Mouse (Mus musculus): ENCODE results near the gene Sv2b. TPM values are rescaled to one million over a fixed set of nuclear protein-coding genes. Genes with fewer than 3 reads are reported as not detected.

Gene Sv2b
- polyA plus RNA-seq, 1 experiment from 2014 or later = 0.79 TPM

DNA sequence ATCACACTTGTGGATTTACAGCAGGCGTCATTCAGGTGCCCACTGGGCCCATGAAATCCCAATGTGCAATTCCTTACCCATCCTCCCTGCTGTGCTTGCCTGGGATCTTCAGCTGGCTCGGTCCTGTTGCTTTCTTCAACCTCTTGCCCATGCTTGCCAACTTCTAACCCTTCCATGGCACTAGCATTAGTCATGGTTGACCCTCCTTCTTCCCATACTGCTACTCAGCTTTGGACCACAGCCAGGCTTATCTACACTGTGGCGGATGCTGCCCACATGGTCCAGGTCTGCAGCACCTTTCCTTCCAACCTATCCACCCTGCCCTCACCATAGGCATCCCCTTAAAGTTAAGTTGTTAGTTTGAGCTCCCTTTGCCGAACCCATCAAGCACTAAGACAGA lies 28.0 kb downstream of the Sv2b start:
- H3K9me3 ChIP-seq (replicated peaks; ENCODE audit: control insufficient read depth, low read length) = no peaks in the 10 kb centered on the region
- no peak overlapping the region for H3K9ac ChIP-seq (ENCODE audit: low read depth, low read length)
- no peak overlapping the region for H3K4me3 ChIP-seq (ENCODE audit: low read depth, low read length)
- no peak for ATAC-seq (replicated peaks; ENCODE audit: insufficient number of reproducible peaks, low FRiP score, low TSS enrichment)
- H3K27ac ChIP-seq (ENCODE audit: low read depth, low read length) = no peak overlapping the region
- H3K4me1 ChIP-seq (ENCODE audit: control insufficient read depth, insufficient read depth, low read length) = no peaks in the 10 kb centered on the region
- no peaks in the 10 kb centered on the region for H3K27me3 ChIP-seq (ENCODE audit: control insufficient read depth, insufficient read depth, low read length)
- H3K4me2 ChIP-seq = no peak overlapping the region
- no peaks in the 10 kb centered on the region for H3K36me3 ChIP-seq (ENCODE audit: control insufficient read depth, insufficient read depth, low read length)
- WGBS (ENCODE audit: insufficient replicate concordance) = 73% methylated on average over 4 of the region's 4 CpGs

DNA sequence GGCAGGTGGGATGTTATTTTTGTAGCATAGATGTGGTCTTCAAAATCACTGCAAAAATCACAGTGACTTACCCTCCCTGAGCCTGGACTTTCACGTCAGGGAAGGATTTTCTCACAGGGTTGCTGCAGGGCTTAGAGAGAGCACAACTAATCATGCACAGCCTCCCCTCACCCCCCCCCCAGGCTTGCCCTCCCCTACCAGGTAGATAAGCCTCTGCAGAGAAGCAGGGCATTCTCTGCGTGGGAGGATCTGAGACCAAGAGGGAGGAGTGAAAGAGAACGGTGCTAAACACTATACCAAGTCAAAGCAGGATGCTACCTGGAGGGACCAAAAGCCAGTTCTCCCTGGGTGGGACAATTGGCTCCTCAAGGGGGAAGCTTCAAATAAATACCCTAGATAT lies 31.2 kb downstream of the Sv2b start:
- H3K9ac ChIP-seq (ENCODE audit: low read depth, low read length) = no peak overlapping the region
- H3K4me1 ChIP-seq (ENCODE audit: control insufficient read depth, insufficient read depth, low read length) = no peaks in the 10 kb centered on the region
- no peaks in the 10 kb centered on the region for H3K36me3 ChIP-seq (ENCODE audit: control insufficient read depth, insufficient read depth, low read length)
- H3K27me3 ChIP-seq (ENCODE audit: control insufficient read depth, insufficient read depth, low read length) = no peaks in the 10 kb centered on the region
- no peak for ATAC-seq (replicated peaks; ENCODE audit: insufficient number of reproducible peaks, low FRiP score, low TSS enrichment)
- H3K9me3 ChIP-seq (replicated peaks; ENCODE audit: control insufficient read depth, low read length) = no peaks in the 10 kb centered on the region
- H3K27ac ChIP-seq (ENCODE audit: low read depth, low read length) = no peak overlapping the region
- 28% methylated on average over 3 of the region's 3 CpGs for WGBS (ENCODE audit: insufficient replicate concordance)
- H3K4me3 ChIP-seq (ENCODE audit: low read depth, low read length) = no peak overlapping the region
- no peak overlapping the region for H3K4me2 ChIP-seq

DNA sequence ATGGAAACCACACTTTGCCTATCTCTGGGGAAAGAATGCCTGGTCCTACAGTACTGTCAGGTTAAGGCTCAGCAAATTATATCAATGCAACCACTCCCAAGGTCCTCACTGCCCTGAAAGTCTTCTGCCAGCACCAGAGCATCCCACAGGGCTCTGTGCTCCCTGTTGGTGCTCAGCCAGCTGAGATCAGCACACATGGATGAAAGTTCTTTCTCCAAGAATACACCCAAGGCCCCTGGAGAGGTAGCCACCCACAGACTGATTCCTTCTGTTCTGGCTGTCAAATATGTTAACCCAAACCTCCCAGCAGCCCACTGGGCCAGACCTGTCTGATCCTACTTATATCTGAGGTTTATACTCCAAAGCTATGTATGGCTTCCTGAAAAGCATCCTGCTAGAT lies 32.3 kb downstream of the Sv2b start:
- no peak overlapping the region for H3K4me3 ChIP-seq (ENCODE audit: low read depth, low read length)
- peaks cover 3% of the 10 kb centered on the region; the same call in 1 of the 2 replicates for H3K4me1 ChIP-seq (ENCODE audit: control insufficient read depth, insufficient read depth, low read length)
- H3K9ac ChIP-seq (ENCODE audit: low read depth, low read length) = no peak overlapping the region
- H3K4me2 ChIP-seq = no peak overlapping the region
- ATAC-seq (replicated peaks; ENCODE audit: insufficient number of reproducible peaks, low FRiP score, low TSS enrichment) = no peak
- H3K27me3 ChIP-seq (ENCODE audit: control insufficient read depth, insufficient read depth, low read length) = no peaks in the 10 kb centered on the region
- H3K27ac ChIP-seq (ENCODE audit: low read depth, low read length) = no peak overlapping the region
- no peaks in the 10 kb centered on the region for H3K9me3 ChIP-seq (replicated peaks; ENCODE audit: control insufficient read depth, low read length)
- H3K36me3 ChIP-seq (ENCODE audit: control insufficient read depth, insufficient read depth, low read length) = no peaks in the 10 kb centered on the region

DNA sequence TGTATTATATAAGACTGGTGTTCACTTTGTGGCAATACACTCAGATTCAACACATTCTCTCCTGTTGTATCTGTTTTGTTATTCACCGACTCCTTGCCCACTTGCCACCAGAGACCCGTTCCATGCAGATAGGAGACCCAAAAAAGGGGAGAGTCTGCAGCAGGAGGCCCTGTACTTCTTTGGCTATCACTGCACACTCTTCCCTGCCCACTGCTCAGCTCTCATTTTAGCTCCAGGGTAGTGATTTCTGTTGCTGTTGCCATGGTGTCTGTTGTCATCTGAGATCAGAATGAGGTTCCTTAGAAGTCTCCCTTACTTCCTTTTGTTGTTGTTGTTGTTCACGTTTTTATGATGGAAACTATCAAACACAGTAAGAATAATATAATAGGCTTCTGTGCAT lies 34.5 kb downstream of the Sv2b start:
- H3K4me1 ChIP-seq (ENCODE audit: control insufficient read depth, insufficient read depth, low read length) = peaks cover 3% of the 10 kb centered on the region; the same call in 1 of the 2 replicates
- no peaks in the 10 kb centered on the region for H3K27me3 ChIP-seq (ENCODE audit: control insufficient read depth, insufficient read depth, low read length)
- H3K4me3 ChIP-seq (ENCODE audit: low read depth, low read length) = no peak overlapping the region
- WGBS (ENCODE audit: insufficient replicate concordance) = 39% methylated on average over 3 of the region's 3 CpGs
- no peak overlapping the region for H3K27ac ChIP-seq (ENCODE audit: low read depth, low read length)
- no peaks in the 10 kb centered on the region for H3K9me3 ChIP-seq (replicated peaks; ENCODE audit: control insufficient read depth, low read length)
- ATAC-seq (replicated peaks; ENCODE audit: insufficient number of reproducible peaks, low FRiP score, low TSS enrichment) = no peak
- no peaks in the 10 kb centered on the region for H3K36me3 ChIP-seq (ENCODE audit: control insufficient read depth, insufficient read depth, low read length)
- no peak overlapping the region for H3K4me2 ChIP-seq
- no peak overlapping the region for H3K9ac ChIP-seq (ENCODE audit: low read depth, low read length)

DNA sequence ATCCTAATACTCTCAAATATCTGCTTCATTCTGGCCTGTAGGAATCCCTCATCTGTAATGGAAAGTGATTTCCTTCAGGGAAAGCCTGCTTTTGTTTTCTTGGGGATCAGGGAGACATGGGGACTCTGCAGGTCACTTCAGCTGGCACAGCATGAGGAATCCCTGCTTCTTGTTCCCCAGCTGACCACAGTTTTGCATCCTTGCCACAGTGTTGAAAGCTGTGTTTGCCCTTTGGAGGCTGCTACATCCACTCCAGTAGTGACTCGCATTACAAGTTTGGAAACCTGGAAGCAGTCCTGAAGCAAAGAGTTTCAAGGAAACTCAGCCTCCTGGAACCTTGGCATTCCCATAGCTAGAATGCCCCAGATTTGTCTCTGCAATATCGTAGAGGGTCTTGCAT lies 35.4 kb downstream of the Sv2b start:
- Histone ChIP-seq H3K9me3 (replicated peaks; ENCODE audit: control insufficient read depth, low read length) (no peaks in the 10 kb centered on the region), H3K36me3 (ENCODE audit: control insufficient read depth, insufficient read depth, low read length) (no peaks in the 10 kb centered on the region), H3K4me3 (ENCODE audit: low read depth, low read length) (no peak overlapping the region), H3K4me1 (ENCODE audit: control insufficient read depth, insufficient read depth, low read length) (peaks cover 3% of the 10 kb centered on the region; the same call in 1 of the 2 replicates), H3K27me3 (ENCODE audit: control insufficient read depth, insufficient read depth, low read length) (no peaks in the 10 kb centered on the region), H3K9ac (ENCODE audit: low read depth, low read length) (no peak overlapping the region), H3K27ac (ENCODE audit: low read depth, low read length) (no peak overlapping the region), H3K4me2 (no peak overlapping the region)
- no peak for ATAC-seq (replicated peaks; ENCODE audit: insufficient number of reproducible peaks, low FRiP score, low TSS enrichment)
- WGBS (ENCODE audit: insufficient replicate concordance) = 63% methylated on average over 2 of the region's 2 CpGs

DNA sequence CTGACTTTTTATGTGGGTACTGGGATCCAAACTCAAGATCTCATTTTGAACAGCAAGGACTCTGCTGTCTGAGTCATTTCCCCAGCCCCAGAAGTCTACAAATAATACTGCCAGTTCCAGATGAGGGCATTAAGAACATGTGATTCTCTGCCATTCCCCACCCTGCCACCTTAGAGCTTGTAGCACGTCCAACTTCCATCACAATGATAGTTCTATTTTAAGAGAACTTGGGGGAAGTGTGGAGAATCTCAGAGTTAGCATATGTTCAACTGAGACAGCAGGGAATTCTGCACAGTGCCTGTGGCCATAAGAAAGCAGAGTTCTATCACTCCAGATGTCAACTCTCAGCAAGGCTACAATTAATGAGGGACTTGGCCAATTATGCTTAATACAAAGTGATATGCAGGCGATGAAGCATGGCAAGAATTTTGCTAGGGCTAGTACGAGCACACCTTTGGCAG lies 37.1 kb downstream of the Sv2b start:
- Histone ChIP-seq H3K27me3 (ENCODE audit: control insufficient read depth, insufficient read depth, low read length) (no peaks in the 10 kb centered on the region), H3K9ac (ENCODE audit: low read depth, low read length) (no peak overlapping the region), H3K9me3 (replicated peaks; ENCODE audit: control insufficient read depth, low read length) (no peaks in the 10 kb centered on the region), H3K4me3 (ENCODE audit: low read depth, low read length) (no peak overlapping the region), H3K27ac (ENCODE audit: low read depth, low read length) (no peak overlapping the region), H3K36me3 (ENCODE audit: control insufficient read depth, insufficient read depth, low read length) (no peaks in the 10 kb centered on the region), H3K4me2 (no peak overlapping the region), H3K4me1 (ENCODE audit: control insufficient read depth, insufficient read depth, low read length) (peaks cover 3% of the 10 kb centered on the region; the same call in 1 of the 2 replicates)
- 69% methylated on average over 3 of the region's 3 CpGs for WGBS (ENCODE audit: insufficient replicate concordance)
- no peak for ATAC-seq (replicated peaks; ENCODE audit: insufficient number of reproducible peaks, low FRiP score, low TSS enrichment)

DNA sequence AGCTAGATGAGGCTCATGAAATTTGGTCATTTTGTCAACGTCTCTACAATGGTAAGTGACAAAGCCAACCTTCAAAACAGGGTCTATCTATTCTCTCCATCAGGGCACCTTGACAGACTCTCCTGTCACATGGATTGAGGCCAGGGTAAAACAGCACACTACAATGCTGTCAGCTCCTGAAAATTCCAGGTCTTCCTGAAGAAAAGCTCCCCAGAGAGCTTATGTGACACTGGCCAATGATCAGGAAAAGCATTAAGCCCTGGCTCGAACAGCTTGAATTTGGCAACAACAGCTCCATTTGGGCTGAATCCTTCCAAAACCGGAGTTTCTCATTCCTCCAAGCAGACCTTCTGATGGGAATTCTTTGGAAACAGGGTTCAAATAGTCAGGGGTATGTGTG lies 37.8 kb downstream of the Sv2b start:
- Histone ChIP-seq H3K4me1 (ENCODE audit: control insufficient read depth, insufficient read depth, low read length) (peaks cover 3% of the 10 kb centered on the region; the same call in 1 of the 2 replicates), H3K27ac (ENCODE audit: low read depth, low read length) (no peak overlapping the region), H3K9me3 (replicated peaks; ENCODE audit: control insufficient read depth, low read length) (no peaks in the 10 kb centered on the region), H3K4me2 (no peak overlapping the region), H3K4me3 (ENCODE audit: low read depth, low read length) (no peak overlapping the region), H3K9ac (ENCODE audit: low read depth, low read length) (no peak overlapping the region), H3K27me3 (ENCODE audit: control insufficient read depth, insufficient read depth, low read length) (no peaks in the 10 kb centered on the region), H3K36me3 (ENCODE audit: control insufficient read depth, insufficient read depth, low read length) (no peaks in the 10 kb centered on the region)
- no peak for ATAC-seq (replicated peaks; ENCODE audit: insufficient number of reproducible peaks, low FRiP score, low TSS enrichment)
- WGBS (ENCODE audit: insufficient replicate concordance) = 58% methylated on average over 3 of the region's 3 CpGs

DNA sequence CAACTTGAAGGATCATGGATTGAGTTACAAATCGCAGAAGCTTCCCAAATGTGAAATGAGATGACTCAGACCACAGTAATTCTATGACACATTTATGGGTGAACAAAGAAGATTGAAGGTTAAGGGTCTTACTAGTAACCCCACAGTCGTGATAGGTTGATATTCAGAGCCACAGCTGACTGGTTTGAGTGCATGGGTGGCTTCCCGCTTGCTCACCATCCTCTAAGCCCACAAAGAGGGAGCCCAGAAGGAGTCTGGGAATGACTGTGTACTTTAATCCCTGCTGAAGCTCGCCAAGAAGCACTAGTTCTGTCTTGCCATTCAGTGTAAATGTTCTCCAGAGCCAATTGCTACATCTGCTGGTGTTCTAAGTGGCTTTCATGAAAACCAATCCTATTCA lies 41.8 kb downstream of the Sv2b start:
- Histone ChIP-seq H3K9me3 (replicated peaks; ENCODE audit: control insufficient read depth, low read length) (no peaks in the 10 kb centered on the region), H3K27me3 (ENCODE audit: control insufficient read depth, insufficient read depth, low read length) (no peaks in the 10 kb centered on the region), H3K4me2 (no peak overlapping the region), H3K9ac (ENCODE audit: low read depth, low read length) (no peak overlapping the region), H3K4me3 (ENCODE audit: low read depth, low read length) (no peak overlapping the region), H3K27ac (ENCODE audit: low read depth, low read length) (no peak overlapping the region), H3K4me1 (ENCODE audit: control insufficient read depth, insufficient read depth, low read length) (peaks cover 3% of the 10 kb centered on the region; the same call in 1 of the 2 replicates), H3K36me3 (ENCODE audit: control insufficient read depth, insufficient read depth, low read length) (no peaks in the 10 kb centered on the region)
- no peak for ATAC-seq (replicated peaks; ENCODE audit: insufficient number of reproducible peaks, low FRiP score, low TSS enrichment)
- 71% methylated on average over 4 of the region's 4 CpGs for WGBS (ENCODE audit: insufficient replicate concordance)

DNA sequence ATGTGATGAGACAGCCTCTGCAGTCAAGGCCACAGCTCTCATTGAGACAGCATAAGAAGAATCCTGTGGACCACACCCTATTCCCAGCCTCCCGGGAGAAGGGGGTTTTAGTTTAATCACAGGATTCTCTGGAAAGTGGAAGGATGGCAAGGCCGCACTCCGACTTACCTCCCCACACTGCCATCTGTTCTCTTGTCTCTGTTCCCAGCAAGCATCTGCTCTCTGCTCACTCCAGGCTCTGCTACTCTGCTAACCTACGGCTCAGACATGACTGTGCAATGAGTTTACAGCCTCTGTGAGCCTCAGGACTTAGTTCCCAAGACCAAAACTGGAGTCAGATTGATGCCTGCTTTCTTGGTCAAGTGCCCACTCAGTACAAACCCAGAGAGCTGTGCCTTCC lies 43.8 kb downstream of the Sv2b start:
- H3K36me3 ChIP-seq (ENCODE audit: control insufficient read depth, insufficient read depth, low read length) = no peaks in the 10 kb centered on the region
- H3K4me1 ChIP-seq (ENCODE audit: control insufficient read depth, insufficient read depth, low read length) = no peaks in the 10 kb centered on the region
- no peak overlapping the region for H3K9ac ChIP-seq (ENCODE audit: low read depth, low read length)
- H3K4me2 ChIP-seq = no peak overlapping the region
- no peak overlapping the region for H3K27ac ChIP-seq (ENCODE audit: low read depth, low read length)
- no peak for ATAC-seq (replicated peaks; ENCODE audit: insufficient number of reproducible peaks, low FRiP score, low TSS enrichment)
- H3K27me3 ChIP-seq (ENCODE audit: control insufficient read depth, insufficient read depth, low read length) = no peaks in the 10 kb centered on the region
- 73% methylated on average over 4 of the region's 4 CpGs for WGBS (ENCODE audit: insufficient replicate concordance)
- H3K9me3 ChIP-seq (replicated peaks; ENCODE audit: control insufficient read depth, low read length) = no peaks in the 10 kb centered on the region
- H3K4me3 ChIP-seq (ENCODE audit: low read depth, low read length) = no peak overlapping the region

All from heart, embryonic 11.5 days (tissue).